Mouse (Mus musculus) liver, embryonic 12.5 days (tissue): ENCODE data around the gene Eps8l2. TPM values are rescaled to one million over a fixed set of nuclear protein-coding genes. Genes with fewer than 3 reads are reported as not detected.
A peak's percentile ranks its signal among the peaks of the same experiment; 100 is the strongest.

Source experiments
- ATAC-seq: fragments of 200-750 bp; cut with Nextera tagmentation; 2 replicates; pipeline ENCODE4 v1.8.0; 2017; ENCODE audit warnings: moderate number of reproducible peaks, mild to moderate bottlenecking, moderate library complexity
- H3K27ac ChIP-seq: fragments of 300-500 bp; sonication (generic); 2 replicates; pipeline ENCODE4 v1.5.1; 2016; ENCODE audit warnings: mild to moderate bottlenecking
- H3K27me3 ChIP-seq: fragments of 300-500 bp; sonication (generic); replicated peaks from 2 replicates; pipeline ENCODE4 v1.6.1; 2016; ENCODE audit warnings: mild to moderate bottlenecking, moderate library complexity
- H3K36me3 ChIP-seq: fragments of 300-500 bp; sonication (generic); 2 replicates; pipeline ENCODE4 v1.6.1; 2016; ENCODE audit warnings: mild to moderate bottlenecking, moderate library complexity
- H3K4me1 ChIP-seq: fragments of 300-500 bp; sonication (generic); 2 replicates; pipeline ENCODE4 v1.6.1; 2016
- H3K4me2 ChIP-seq: fragments of 300-500 bp; sonication (generic); 2 replicates; pipeline ENCODE4 v1.6.1; 2016; ENCODE audit warnings: mild to moderate bottlenecking, moderate library complexity
- H3K4me3 ChIP-seq: fragments of 300-500 bp; sonication (generic); 2 replicates; pipeline ENCODE4 v1.5.1; 2016; ENCODE audit warnings: mild to moderate bottlenecking, moderate library complexity
- H3K9ac ChIP-seq: fragments of 300-500 bp; sonication (generic); 2 replicates; pipeline ENCODE4 v1.6.1; 2016; ENCODE audit warnings: mild to moderate bottlenecking, moderate library complexity
- H3K9me3 ChIP-seq: fragments of 300-500 bp; sonication (generic); replicated peaks from 2 replicates; pipeline ENCODE4 v1.6.1; 2016; ENCODE audit warnings: mild to moderate bottlenecking, moderate library complexity
- WGBS: fragments of 180-500 bp; shearing (Covaris S2); methylation state at CpG from one replicate; pipeline ENCODE4 v1.1.7; 2016; ENCODE audit not compliant: insufficient replicate concordance; 5-methylcytosine and 5-hydroxymethylcytosine counted together
- polyA plus RNA-seq: library from polyadenylated mRNA; unstranded; fragments of >200 nt; fragmentation: Nextera tagmentation; extraction: Ambion mirVana; gene quantifications from 2 replicates; pipeline ENCODE4 v1.2.1, GENCODE M21; 2016

The Eps8l2 gene
- polyA plus RNA-seq, 1 experiment from 2014 or later: 4.9 TPM

DNA sequence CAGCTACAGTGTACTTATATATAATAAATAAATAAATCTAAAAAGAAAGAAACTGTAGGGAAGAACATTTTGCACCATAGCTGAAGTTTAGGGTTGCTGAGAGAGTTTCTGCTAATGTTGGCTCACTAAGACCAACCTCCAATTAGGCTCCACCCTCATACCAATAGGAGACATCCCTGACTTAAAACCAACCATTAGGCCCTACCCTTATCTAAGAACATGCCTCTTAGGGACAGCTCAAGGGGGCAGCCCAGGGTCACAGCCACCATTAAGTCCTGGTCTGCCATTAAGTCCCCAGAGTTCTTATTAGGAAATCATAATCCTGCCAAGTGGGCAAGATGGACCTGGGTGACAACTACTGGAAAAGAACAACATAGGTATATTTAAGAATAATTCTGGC is 35.7 kb downstream of the Eps8l2 start:
- no peak overlapping the region for H3K4me2 ChIP-seq
- ATAC-seq: peak; percentile 66; the same call in 1 of the 2 replicates
- no peak overlapping the region for H3K4me3 ChIP-seq
- no peaks in the 10 kb centered on the region for H3K9me3 ChIP-seq
- H3K9ac ChIP-seq: no peak overlapping the region
- no peak overlapping the region for H3K27ac ChIP-seq
- peaks cover 27% of the 10 kb centered on the region for H3K4me1 ChIP-seq
- no peaks in the 10 kb centered on the region for H3K36me3 ChIP-seq
- no peaks in the 10 kb centered on the region for H3K27me3 ChIP-seq

DNA sequence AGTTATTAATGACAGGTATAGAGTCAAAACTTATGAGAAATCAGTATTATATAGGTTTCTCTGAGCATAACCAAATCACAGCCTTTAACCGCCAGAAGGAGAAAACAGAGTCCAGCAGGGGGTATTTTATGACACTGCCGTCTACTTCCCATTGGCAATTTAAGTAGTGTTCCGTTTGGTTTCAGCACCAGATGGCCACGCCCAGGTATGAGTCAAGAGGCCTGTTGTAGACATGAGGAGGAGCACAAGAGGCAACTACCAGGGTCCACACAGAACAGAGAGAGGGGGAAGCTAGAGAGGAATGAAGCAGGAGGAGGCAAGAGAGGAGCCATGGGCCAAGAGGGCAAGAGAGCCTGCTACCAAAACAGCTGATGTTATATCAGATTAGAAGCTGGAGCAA is 40.9 kb downstream of the Eps8l2 start:
- Histone ChIP-seq H3K36me3 (no peaks in the 10 kb centered on the region), H3K4me2 (no peak overlapping the region), H3K9ac (no peak overlapping the region), H3K4me3 (no peak overlapping the region), H3K27ac (peak overlapping the region; percentile 45), H3K4me1 (peaks cover 28% of the 10 kb centered on the region), H3K9me3 (no peaks in the 10 kb centered on the region), H3K27me3 (no peaks in the 10 kb centered on the region)
- ATAC-seq: peak; percentile 48; the same call in 1 of the 2 replicates
- 36% methylated on average over 4 of the region's 4 CpGs for WGBS

- Histone ChIP-seq H3K27ac (0 out of 2 replicates have a peak overlapping the region, but pooled peaks have one; percentile 15), H3K4me3 (no peak overlapping the region)
- ATAC-seq: no peak
Observed at GRCm38 (mm10) chr7:141381068-141381835, 42.6 kb downstream of the Eps8l2 start.

DNA sequence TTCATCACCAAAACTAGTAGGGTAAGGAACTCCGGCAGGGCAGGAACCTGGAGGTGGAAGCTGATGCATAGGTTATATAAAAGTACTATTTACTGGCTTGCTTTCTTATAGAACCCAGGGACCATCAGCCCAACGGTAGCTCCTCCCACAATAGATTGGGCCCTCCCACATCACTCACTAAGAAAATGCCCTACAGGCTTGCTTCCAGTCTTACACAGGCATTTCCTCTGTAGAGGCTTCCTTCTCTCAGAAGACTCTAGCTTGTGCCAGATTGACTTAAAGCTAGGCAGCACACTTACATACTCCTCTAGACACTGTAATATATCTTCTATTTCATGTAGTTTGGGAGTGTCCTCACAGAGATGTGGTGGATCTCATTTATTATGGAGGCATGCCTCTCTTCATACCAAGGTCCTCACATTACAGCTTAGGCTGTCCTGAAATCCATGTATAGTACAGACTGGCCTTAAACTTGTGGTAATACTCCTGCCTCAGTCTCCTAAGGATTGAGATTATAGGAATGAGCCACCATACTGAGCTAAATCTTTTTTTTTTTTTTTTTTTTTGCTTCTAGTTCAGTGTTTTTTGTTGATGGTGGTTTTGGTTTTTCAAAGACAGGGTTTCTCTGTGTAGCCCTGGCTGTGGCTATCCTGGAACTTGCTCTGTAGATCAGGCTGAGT is 49.3 kb downstream of the Eps8l2 start:
- H3K9me3 ChIP-seq: no peaks in the 10 kb centered on the region
- H3K9ac ChIP-seq: peak overlapping the region; percentile 1; the same call in 1 of the 2 replicates
- H3K36me3 ChIP-seq: no peaks in the 10 kb centered on the region
- H3K4me3 ChIP-seq: no peak overlapping the region
- H3K27me3 ChIP-seq: no peaks in the 10 kb centered on the region; the same call in 1 of the 2 replicates
- peak overlapping the region; percentile 98 for H3K27ac ChIP-seq
- 30% methylated on average over 2 of the region's 2 CpGs for WGBS
- H3K4me2 ChIP-seq: peak overlapping the region; percentile 15
- H3K4me1 ChIP-seq: peaks cover 59% of the 10 kb centered on the region
- no peak for ATAC-seq

More at GRCm38 (mm10) chr7:141381068-141381835, 42.6 kb downstream of the Eps8l2 start:
- WGBS: 61% methylated on average over 4 of the region's 4 CpGs
- no peaks in the 10 kb centered on the region for H3K36me3 ChIP-seq
- no peak overlapping the region for H3K9ac ChIP-seq
- H3K27me3 ChIP-seq: no peaks in the 10 kb centered on the region; the same call in 1 of the 2 replicates
- no peaks in the 10 kb centered on the region for H3K9me3 ChIP-seq
- H3K4me2 ChIP-seq: no peak overlapping the region
- H3K4me1 ChIP-seq: peaks cover 28% of the 10 kb centered on the region

- no peaks in the 10 kb centered on the region; the same call in 1 of the 2 replicates for H3K27me3 ChIP-seq
- 13% methylated on average over 3 of the region's 3 CpGs for WGBS
- H3K4me3 ChIP-seq: no peak overlapping the region
- peaks cover 1% of the 10 kb centered on the region; the same call in 1 of the 2 replicates for H3K36me3 ChIP-seq
- no peaks in the 10 kb centered on the region for H3K9me3 ChIP-seq
- H3K9ac ChIP-seq: no peak overlapping the region
- peak overlapping the region; percentile 15 for H3K4me2 ChIP-seq
- peaks cover 62% of the 10 kb centered on the region for H3K4me1 ChIP-seq
- ATAC-seq: peak; percentile 44
- peak overlapping the region; percentile 98 for H3K27ac ChIP-seq
Observed at GRCm38 (mm10) chr7:141388487-141389109, 49.9 kb downstream of the Eps8l2 start.

DNA sequence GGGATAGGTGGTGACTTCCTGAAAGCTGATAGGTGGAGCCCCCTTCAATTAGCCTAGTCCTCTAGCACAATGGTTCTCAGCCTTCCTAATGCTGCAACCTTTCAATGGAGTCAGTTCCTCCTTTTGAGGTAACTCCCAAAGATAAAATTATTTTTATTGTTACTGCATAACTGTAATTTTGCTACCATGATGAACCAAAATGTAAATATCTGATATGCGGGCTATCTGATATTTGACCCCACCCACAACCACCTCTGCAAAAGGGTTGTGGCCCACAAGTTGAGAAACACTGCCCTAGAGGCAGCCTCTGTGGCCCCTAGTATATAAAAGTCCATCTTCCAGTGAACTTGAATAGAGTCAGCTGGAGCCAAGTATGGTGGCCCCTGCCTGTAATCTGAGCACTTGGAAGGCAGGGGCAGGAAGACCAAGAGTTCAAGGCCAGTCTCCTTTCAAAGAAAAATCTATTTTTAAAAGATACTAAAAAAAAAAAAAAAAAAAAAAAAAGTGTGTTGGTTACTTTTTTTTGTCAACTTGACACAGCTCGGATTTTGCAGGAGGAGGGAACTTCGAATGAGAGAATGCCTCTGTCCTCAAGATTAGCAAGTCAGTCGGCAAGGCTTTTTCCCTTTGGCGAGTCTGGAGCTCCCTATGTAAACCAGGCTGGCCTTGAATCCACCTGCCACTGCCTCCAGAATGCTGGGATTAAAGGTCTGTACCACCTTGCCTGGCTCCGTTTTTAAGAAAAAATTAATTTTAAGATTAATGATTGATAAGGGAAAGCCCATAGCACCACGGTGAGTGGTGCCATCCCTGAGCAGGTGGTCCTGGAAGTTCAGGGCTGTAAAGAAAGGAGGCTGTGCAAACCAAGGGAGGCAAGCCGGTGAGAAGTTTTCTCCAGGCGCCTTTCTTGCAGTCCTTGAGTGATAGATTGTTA is 51.9 kb downstream of the Eps8l2 start:
- Histone ChIP-seq H3K27ac (peak overlapping the region; percentile 98), H3K4me3 (peak overlapping the region; percentile 82), H3K9ac (peak overlapping the region; percentile 87)

DNA sequence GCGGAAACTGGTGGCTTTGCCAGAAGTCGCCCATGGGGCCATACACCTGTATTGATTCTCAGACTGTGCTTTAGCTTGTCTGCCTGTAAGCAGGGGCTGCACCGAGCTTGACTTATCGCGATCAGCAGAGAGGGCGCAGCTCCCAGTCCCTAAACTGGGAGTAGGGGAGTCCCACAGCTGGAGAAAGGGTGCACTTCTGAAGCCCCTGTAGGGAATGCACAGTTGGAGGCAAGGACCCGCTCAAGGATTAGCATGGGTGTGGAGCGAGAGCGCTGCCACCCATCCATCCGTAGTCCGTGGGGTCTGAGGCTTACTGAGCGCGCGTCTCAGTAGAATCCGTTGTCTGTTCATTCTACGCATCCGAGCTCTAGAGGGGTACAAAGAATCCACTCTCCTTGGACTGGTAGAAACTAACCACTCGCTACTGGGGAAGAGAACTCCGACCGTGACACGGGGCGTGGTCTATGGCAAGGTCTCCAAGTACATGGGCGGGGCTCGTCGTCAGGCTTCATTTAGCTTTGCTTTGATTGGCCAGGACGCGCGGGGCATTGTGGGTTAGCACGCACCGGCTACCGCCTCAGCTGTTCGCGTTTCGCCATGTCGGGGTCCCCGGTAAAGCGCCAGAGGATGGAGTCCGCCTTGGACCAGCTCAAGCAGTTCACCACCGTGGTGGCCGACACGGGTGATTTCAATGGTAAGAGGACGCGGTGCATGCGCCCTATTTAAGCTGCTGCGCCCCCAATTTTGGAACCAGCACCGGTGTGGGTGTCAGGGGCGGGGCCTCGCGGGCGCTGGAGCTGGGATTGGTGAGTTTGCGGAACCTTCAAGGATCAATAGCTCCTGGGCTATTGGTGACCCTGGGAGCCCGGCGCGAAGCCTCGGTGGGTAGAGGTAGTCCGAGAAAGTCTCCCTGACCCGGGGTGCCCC is 53.2 kb downstream of the Eps8l2 start, which contains the start of gene Taldo1:
Gene Taldo1, plus strand, starts transcription at position 575 of the 927 bp plus-strand sequence.
- peak; percentile 80 for ATAC-seq
- Histone ChIP-seq H3K36me3 (peaks cover 21% of the 10 kb centered on the region), H3K4me3 (peak within 1 kb of the TSS; percentile 82), H3K9ac (peak within 1 kb of the TSS; percentile 87), H3K27me3 (no peaks in the 10 kb centered on the region), H3K27ac (peak within 1 kb of the TSS; percentile 98), H3K9me3 (no peaks in the 10 kb centered on the region), H3K4me2 (peak within 1 kb of the TSS; percentile 93), H3K4me1 (peaks cover 83% of the 10 kb centered on the region)
- under 1% methylated on average over 57 of the region's 57 CpGs for WGBS

More for the DNA sequence above, 51.9 kb downstream of the Eps8l2 start:
- 43% methylated on average over 9 of the region's 9 CpGs for WGBS
- Histone ChIP-seq H3K4me1 (peaks cover 81% of the 10 kb centered on the region), H3K9me3 (no peaks in the 10 kb centered on the region), H3K4me2 (peak overlapping the region; percentile 93), H3K36me3 (peaks cover 8% of the 10 kb centered on the region), H3K27me3 (no peaks in the 10 kb centered on the region)
- no peak for ATAC-seq

DNA sequence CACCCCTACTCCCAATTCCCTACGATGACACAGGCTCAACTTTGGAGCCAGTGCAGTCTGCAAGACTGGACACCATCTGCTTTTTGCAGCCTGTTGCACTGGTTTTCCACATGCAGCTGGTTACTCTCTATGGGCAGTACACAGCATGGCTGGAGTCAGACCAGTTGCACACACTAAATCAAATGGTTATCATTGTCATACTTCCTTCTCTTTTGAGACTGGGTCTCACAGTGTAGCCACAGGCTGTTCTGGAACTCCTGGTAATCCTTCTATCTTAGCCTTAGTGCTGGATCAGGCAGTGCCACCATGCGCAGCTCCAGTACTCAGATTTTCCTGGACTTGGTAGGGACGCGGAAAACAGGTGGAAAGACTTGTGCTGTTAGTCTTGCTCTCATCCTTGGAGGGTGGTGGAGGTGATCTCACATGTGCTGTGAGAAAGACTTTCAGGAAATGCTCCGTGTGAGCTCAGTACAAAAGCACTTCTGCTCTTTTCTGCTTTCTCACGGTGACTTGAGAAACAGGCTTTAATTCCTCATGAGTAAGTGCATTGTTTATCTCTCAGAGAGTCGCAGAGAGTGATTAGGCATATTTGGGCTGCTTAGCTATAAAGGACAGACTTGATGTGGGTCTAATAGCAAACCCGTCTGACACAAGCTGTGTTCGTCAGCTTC is 54.0 kb downstream of the Eps8l2 start:
- Histone ChIP-seq H3K4me2 (peak overlapping the region; percentile 93), H3K4me1 (peaks cover 75% of the 10 kb centered on the region), H3K27me3 (no peaks in the 10 kb centered on the region), H3K9me3 (no peaks in the 10 kb centered on the region), H3K27ac (peak overlapping the region; percentile 98), H3K36me3 (peaks cover 29% of the 10 kb centered on the region), H3K9ac (peak overlapping the region; percentile 87), H3K4me3 (peak overlapping the region; percentile 82)
- peak; percentile 54 for ATAC-seq
- 16% methylated on average over 9 of the region's 9 CpGs for WGBS

GRCm38 (mm10) chr7:141394158-141394557 is 55.5 kb downstream of the Eps8l2 start:
- peak overlapping the region; percentile 93 for H3K4me2 ChIP-seq
- peak overlapping the region; percentile 87 for H3K9ac ChIP-seq
- peaks cover 43% of the 10 kb centered on the region for H3K36me3 ChIP-seq
- no peaks in the 10 kb centered on the region for H3K9me3 ChIP-seq
- peak overlapping the region; percentile 82 for H3K4me3 ChIP-seq
- 16% methylated on average over 7 of the region's 7 CpGs for WGBS
- H3K4me1 ChIP-seq: peaks cover 60% of the 10 kb centered on the region
- ATAC-seq: peak; percentile 63
- peak overlapping the region; percentile 98 for H3K27ac ChIP-seq
- H3K27me3 ChIP-seq: no peaks in the 10 kb centered on the region

- Histone ChIP-seq H3K4me2 (peak overlapping the region; percentile 93), H3K9ac (no peak overlapping the region)
Observed at GRCm38 (mm10) chr7:141394771-141395170, 56.1 kb downstream of the Eps8l2 start.

More at GRCm38 (mm10) chr7:141394771-141395170, 56.1 kb downstream of the Eps8l2 start:
- Histone ChIP-seq H3K27me3 (no peaks in the 10 kb centered on the region), H3K36me3 (peaks cover 50% of the 10 kb centered on the region), H3K27ac (peak overlapping the region; percentile 98), H3K4me3 (peak overlapping the region; percentile 16; the same call in 1 of the 2 replicates), H3K4me1 (peaks cover 54% of the 10 kb centered on the region), H3K9me3 (no peaks in the 10 kb centered on the region)
- ATAC-seq: no peak
- 9% methylated on average over 6 of the region's 6 CpGs for WGBS
